Mouse (Mus musculus): ENCODE data around the gene Folr1. TPM values are rescaled to one million over a fixed set of nuclear protein-coding genes. Genes with fewer than 3 reads are reported as not detected.

Gene Folr1
- polyA plus RNA-seq, 1 experiment from 2014 or later = 30.4 TPM

Small RNAs within 50 kb of the gene (microRNA-seq; reads per million reads assigned to microRNA genes)
- gene Gm22655 = not detected

Other genes with a start within 250 kb of the Folr1 start
- 30.7 and 54.9 TPM in 2 replicates for gene Clpb, start 207.2 kb downstream of the Folr1 start, polyA plus RNA-seq (2014; fragmentation: Nextera tagmentation; extraction: Ambion mirVana)
- gene Phox2a, start 52.5 kb downstream of the Folr1 start, polyA plus RNA-seq (2014; fragmentation: Nextera tagmentation; extraction: Ambion mirVana) = not detected in 2 replicates
- gene Inppl1, start 32.6 kb downstream of the Folr1 start, polyA plus RNA-seq (2014; fragmentation: Nextera tagmentation; extraction: Ambion mirVana) = 24.6 and 45.8 TPM in 2 replicates
- 1.6 and 1.9 TPM in 2 replicates for gene Folr2, start 13.6 kb downstream of the Folr1 start, polyA plus RNA-seq (2014; fragmentation: Nextera tagmentation; extraction: Ambion mirVana)
- gene Anapc15, start 7.1 kb downstream of the Folr1 start, polyA plus RNA-seq (2014; fragmentation: Nextera tagmentation; extraction: Ambion mirVana) = 71.4 and 91.0 TPM in 2 replicates
- gene Lamtor1, start 35.1 kb upstream of the Folr1 start, polyA plus RNA-seq (2014; fragmentation: Nextera tagmentation; extraction: Ambion mirVana) = 135 and 152 TPM in 2 replicates
- 0.27 and 0.37 TPM in 2 replicates for gene Tomt, start 35.6 kb upstream of the Folr1 start, polyA plus RNA-seq (2014; fragmentation: Nextera tagmentation; extraction: Ambion mirVana)
- 10.0 and 14.7 TPM in 2 replicates for gene Lrrc51, start 63.1 kb upstream of the Folr1 start, polyA plus RNA-seq (2014; fragmentation: Nextera tagmentation; extraction: Ambion mirVana)
- 69.6 and 110 TPM in 2 replicates for gene Numa1, start 63.3 kb upstream of the Folr1 start, polyA plus RNA-seq (2014; fragmentation: Nextera tagmentation; extraction: Ambion mirVana)
- gene Il18bp, start 147.9 kb upstream of the Folr1 start, polyA plus RNA-seq (2014; fragmentation: Nextera tagmentation; extraction: Ambion mirVana) = 2.5 and 3.9 TPM in 2 replicates
- 22.3 and 28.8 TPM in 2 replicates for gene Rnf121, start 194.7 kb upstream of the Folr1 start, polyA plus RNA-seq (2014; fragmentation: Nextera tagmentation; extraction: Ambion mirVana)
- 25.4 and 27.1 TPM in 2 replicates for gene Xndc1, start 194.7 kb upstream of the Folr1 start, polyA plus RNA-seq (2014; fragmentation: Nextera tagmentation; extraction: Ambion mirVana)
- 1.5 and 1.6 TPM in 2 replicates for gene Xntrpc, start 194.9 kb upstream of the Folr1 start, polyA plus RNA-seq (2014; fragmentation: Nextera tagmentation; extraction: Ambion mirVana)
- not detected in 2 replicates for gene Trpc2, start 212.3 kb upstream of the Folr1 start, polyA plus RNA-seq (2014; fragmentation: Nextera tagmentation; extraction: Ambion mirVana)
- 0.88 and 1.2 TPM in 2 replicates for gene Art1, start 231.0 kb upstream of the Folr1 start, polyA plus RNA-seq (2014; fragmentation: Nextera tagmentation; extraction: Ambion mirVana)
- 1.8 and 2.1 TPM in 2 replicates for gene Art5, start 238.7 kb upstream of the Folr1 start, polyA plus RNA-seq (2014; fragmentation: Nextera tagmentation; extraction: Ambion mirVana)
- gene Chrna10, start 246.0 kb upstream of the Folr1 start, polyA plus RNA-seq (2014; fragmentation: Nextera tagmentation; extraction: Ambion mirVana) = not detected in 2 replicates

All from kidney, embryonic 14.5 days (tissue).